Mouse (Mus musculus): Measurements from ENCODE around the gene Il22ra1.

Il22ra1 gene

GRCm38 (mm10) chr4:135733901-135734300 is 5.9 kb downstream of the Il22ra1 start:
- WGBS = 78% methylated on average over 14 of the region's 14 CpGs

GRCm38 (mm10) chr4:135736903-135737302 is 8.9 kb downstream of the Il22ra1 start:
- 93% methylated on average over 3 of the region's 3 CpGs for WGBS

GRCm38 (mm10) chr4:135738237-135738636 is 10.3 kb downstream of the Il22ra1 start:
- 81% methylated on average over 5 of the region's 5 CpGs for WGBS

GRCm38 (mm10) chr4:135739148-135739547 is 11.2 kb downstream of the Il22ra1 start:
- 92% methylated on average over 7 of the region's 7 CpGs for WGBS

- WGBS = 93% methylated on average over 14 of the region's 14 CpGs
Measured at GRCm38 (mm10) chr4:135739672-135740071, 11.7 kb downstream of the Il22ra1 start.

- WGBS = 51% methylated on average over 6 of the region's 6 CpGs
Measured at GRCm38 (mm10) chr4:135743520-135743919, 15.5 kb downstream of the Il22ra1 start.

- WGBS = 59% methylated on average over 16 of the region's 16 CpGs
Measured at GRCm38 (mm10) chr4:135744726-135745448, 16.9 kb downstream of the Il22ra1 start.

GRCm38 (mm10) chr4:135745613-135746012 is 17.6 kb downstream of the Il22ra1 start:
- 80% methylated on average over 10 of the region's 10 CpGs for WGBS

GRCm38 (mm10) chr4:135750896-135751295 is 22.9 kb downstream of the Il22ra1 start:
- WGBS = 83% methylated on average over 8 of the region's 8 CpGs

GRCm38 (mm10) chr4:135752106-135752778 is 24.3 kb downstream of the Il22ra1 start:
- WGBS = 73% methylated on average over 7 of the region's 7 CpGs

- WGBS = 92% methylated on average over 8 of the region's 8 CpGs
Measured at GRCm38 (mm10) chr4:135752779-135753164, 24.8 kb downstream of the Il22ra1 start.

- WGBS = 32% methylated on average over 4 of the region's 4 CpGs
Measured at GRCm38 (mm10) chr4:135758331-135758730, 30.4 kb downstream of the Il22ra1 start.

- WGBS = 54% methylated on average over 6 of the region's 6 CpGs
Measured at GRCm38 (mm10) chr4:135758825-135759224, 30.9 kb downstream of the Il22ra1 start.

GRCm38 (mm10) chr4:135759356-135759976 is 31.5 kb downstream of the Il22ra1 start, which contains the start of gene Myom3:
Gene Myom3 (plus strand): TSS chr4:135759715.
- WGBS = 52% methylated on average over 10 of the region's 10 CpGs

- 79% methylated on average over 8 of the region's 8 CpGs for WGBS
Measured at GRCm38 (mm10) chr4:135761048-135761447, 33.1 kb downstream of the Il22ra1 start.

- WGBS = 92% methylated on average over 7 of the region's 7 CpGs
Measured at GRCm38 (mm10) chr4:135761569-135761968, 33.6 kb downstream of the Il22ra1 start.

- 11% methylated on average over 19 of the region's 19 CpGs for WGBS
Measured at GRCm38 (mm10) chr4:135762251-135762906, 34.4 kb downstream of the Il22ra1 start.

GRCm38 (mm10) chr4:135764700-135765099 is 36.7 kb downstream of the Il22ra1 start:
- WGBS = 93% methylated on average over 13 of the region's 13 CpGs

- 79% methylated on average over 8 of the region's 8 CpGs for WGBS
Measured at GRCm38 (mm10) chr4:135765707-135766106, 37.7 kb downstream of the Il22ra1 start.

GRCm38 (mm10) chr4:135766976-135767375 is 39.0 kb downstream of the Il22ra1 start:
- WGBS = 53% methylated on average over 3 of the region's 3 CpGs

- WGBS = 65% methylated on average over 14 of the region's 14 CpGs
Measured at GRCm38 (mm10) chr4:135768572-135769526, 40.9 kb downstream of the Il22ra1 start.

Data from cerebral cortex, adult 2 months (tissue).